Mouse (Mus musculus) left cerebral cortex, adult 18-20 months (tissue): ENCODE data around the gene Ptpn7. TPM values are rescaled to one million over a fixed set of nuclear protein-coding genes. Genes with fewer than 3 reads are reported as not detected.
A peak's percentile ranks its signal among the peaks of the same experiment; 100 is the strongest.

ENCODE experiments used
- DNase-seq, 2 experiments: peaks; one replicate each; pipeline ENCODE4 v3.0.0; 2021 to 2022; ENCODE audit warnings: low spot score in 2 of 2, mixed read lengths in 1 of 2
- total RNA-seq, 2 experiments: library from RNA; stranded (reverse); gene quantifications; 2 replicates each; pipeline ENCODE4 v1.2.3; 2021

Ptpn7 gene
- total RNA-seq, 2 experiments from 2014 or later = 0.45 to 0.91 TPM

- DNase-seq = no peak
Measured at GRCm38 (mm10) chr1:135128011-135128441, 4.5 kb upstream of the Ptpn7 start.

- DNase-seq = no peak
Measured at GRCm38 (mm10) chr1:135128986-135129385, 3.5 kb upstream of the Ptpn7 start.

GRCm38 (mm10) chr1:135129543-135130183 is 2.8 kb upstream of the Ptpn7 start:
- no peak for DNase-seq

GRCm38 (mm10) chr1:135130376-135131018 is 2.0 kb upstream of the Ptpn7 start:
- DNase-seq = no peak

GRCm38 (mm10) chr1:135131034-135131433 is 1.5 kb upstream of the Ptpn7 start:
- DNase-seq = no peak

- DNase-seq = no peak
Measured at GRCm38 (mm10) chr1:135131560-135131959, 940 bp upstream of the Ptpn7 start.

- DNase-seq = no peak
Measured at GRCm38 (mm10) chr1:135132893-135133369, 431 bp downstream of the Ptpn7 start.

GRCm38 (mm10) chr1:135133678-135134435 is 1.4 kb downstream of the Ptpn7 start:
- no peak for DNase-seq

- DNase-seq = no peak
Measured at GRCm38 (mm10) chr1:135135111-135135787, 2.7 kb downstream of the Ptpn7 start.

- peak; percentile 66 to 68 for DNase-seq
Measured at GRCm38 (mm10) chr1:135136500-135136899, 4.0 kb downstream of the Ptpn7 start.

GRCm38 (mm10) chr1:135139906-135140305 is 7.4 kb downstream of the Ptpn7 start:
- no peak for DNase-seq

- DNase-seq = no peak
Measured at GRCm38 (mm10) chr1:135142452-135142851, 10.0 kb downstream of the Ptpn7 start.

- no peak for DNase-seq
Measured at GRCm38 (mm10) chr1:135143940-135144339, 11.4 kb downstream of the Ptpn7 start.

- peak; percentile 78 to 90 for DNase-seq
Measured at GRCm38 (mm10) chr1:135146077-135146945, 13.8 kb downstream of the Ptpn7 start, which contains the start of gene Arl8a. Gene Arl8a, plus strand, starts transcription at chr1:135146824.

GRCm38 (mm10) chr1:135146946-135147701 is 14.6 kb downstream of the Ptpn7 start:
- peak; percentile 65 to 68 for DNase-seq

- DNase-seq = no peak
Measured at GRCm38 (mm10) chr1:135147702-135148058, 15.2 kb downstream of the Ptpn7 start.

GRCm38 (mm10) chr1:135148476-135148875 is 16.0 kb downstream of the Ptpn7 start:
- no peak for DNase-seq

GRCm38 (mm10) chr1:135148996-135149395 is 16.5 kb downstream of the Ptpn7 start:
- no peak for DNase-seq

GRCm38 (mm10) chr1:135154011-135154410 is 21.5 kb downstream of the Ptpn7 start:
- no peak for DNase-seq
